Mouse (Mus musculus) c-Kit-positive CD71-positive TER-119-negative erythroid progenitor cells, embryonic 14.5 days (primary cell): ENCODE results near the gene Capza1.
"Not testable (repeated sequence)": the region's sequence is repeated elsewhere in the genome, so short reads cannot be mapped to it uniquely, and the experiment has no call there.

Experiments used
- DNase-seq: peaks from one replicate; pipeline ENCODE4 v3.0.0-alpha.2; 2013; ENCODE audit warnings: low read depth

Gene Capza1

GRCm38 (mm10) chr3:104863786-104864650 lies at the start of gene Capza1, which contains the start of gene St7l:
Gene Capza1, minus strand, starts transcription at chr3:104864505.
Gene St7l, plus strand, starts transcription at chr3:104864005.
- DNase-seq: peak; percentile 70

GRCm38 (mm10) chr3:104909195-104909594 lies 44.9 kb upstream of the Capza1 start:
- no peak for DNase-seq

GRCm38 (mm10) chr3:104906007-104906406 lies 41.7 kb upstream of the Capza1 start:
- DNase-seq: no peak

GRCm38 (mm10) chr3:104905389-104905788 lies 41.1 kb upstream of the Capza1 start:
- no peak for DNase-seq

GRCm38 (mm10) chr3:104901154-104901553 lies 36.8 kb upstream of the Capza1 start:
- no peak for DNase-seq

GRCm38 (mm10) chr3:104896141-104896540 lies 31.8 kb upstream of the Capza1 start:
- no peak for DNase-seq

GRCm38 (mm10) chr3:104888585-104888984 lies 24.3 kb upstream of the Capza1 start:
- no peak for DNase-seq

GRCm38 (mm10) chr3:104869611-104870010 lies 5.3 kb upstream of the Capza1 start:
- DNase-seq: no peak

- DNase-seq: not testable (repeated sequence)
These were observed 2.4 kb upstream of the Capza1 start for GRCm38 (mm10) chr3:104866674-104867073.

GRCm38 (mm10) chr3:104865341-104865788 lies 1.1 kb upstream of the Capza1 start:
- peak; percentile 66 for DNase-seq

GRCm38 (mm10) chr3:104864651-104865340 lies 491 bp upstream of the Capza1 start:
- peak; percentile 42 for DNase-seq

- no peak for DNase-seq
These were observed 5.7 kb downstream of the Capza1 start for GRCm38 (mm10) chr3:104858560-104858959.

GRCm38 (mm10) chr3:104856106-104856505 lies 8.2 kb downstream of the Capza1 start:
- no peak for DNase-seq

GRCm38 (mm10) chr3:104854866-104855265 lies 9.4 kb downstream of the Capza1 start:
- DNase-seq: peak; percentile 43

- DNase-seq: no peak
These were observed 9.8 kb downstream of the Capza1 start for GRCm38 (mm10) chr3:104854465-104854864.

GRCm38 (mm10) chr3:104846601-104847000 lies 17.7 kb downstream of the Capza1 start:
- no peak for DNase-seq

- DNase-seq: no peak
These were observed 23.3 kb downstream of the Capza1 start for GRCm38 (mm10) chr3:104841049-104841448.

- DNase-seq: no peak
These were observed 28.5 kb downstream of the Capza1 start for GRCm38 (mm10) chr3:104835797-104836196.

GRCm38 (mm10) chr3:104822413-104822812 lies 41.9 kb downstream of the Capza1 start:
- DNase-seq: no peak

- no peak for DNase-seq
These were observed 43.9 kb downstream of the Capza1 start for GRCm38 (mm10) chr3:104820426-104820825.

- DNase-seq: no peak
These were observed 45.6 kb downstream of the Capza1 start for GRCm38 (mm10) chr3:104818749-104819134.

- DNase-seq: peak; percentile 46
These were observed 46.1 kb downstream of the Capza1 start, which contains the start of gene Mov10 for GRCm38 (mm10) chr3:104817991-104818748. Gene Mov10, minus strand, starts transcription at chr3:104818563.
